Mouse (Mus musculus) heart, embryonic 12.5 days (tissue): Measurements from ENCODE around the gene Nox1. TPM values are rescaled to one million over a fixed set of nuclear protein-coding genes. Genes with fewer than 3 reads are reported as not detected.
"Not testable (repeated sequence)": the region's sequence is repeated elsewhere in the genome, so short reads cannot be mapped to it uniquely, and the experiment has no call there.

ENCODE experiments used
- ATAC-seq: fragments of 200-750 bp; cut with Nextera tagmentation; 2 replicates; pipeline ENCODE4 v1.8.0; 2017; ENCODE audit warnings: moderate TSS enrichment, moderate library complexity; ENCODE audit not compliant: insufficient number of reproducible peaks, low FRiP score
- H3K27ac ChIP-seq: fragments of 300-500 bp; sonication (generic); 2 replicates; pipeline ENCODE4 v1.5.1; 2016; ENCODE audit warnings: mild to moderate bottlenecking, moderate library complexity; ENCODE audit not compliant: poor library complexity, severe bottlenecking
- H3K27me3 ChIP-seq: fragments of 300-500 bp; sonication (generic); replicated peaks from 2 replicates; pipeline ENCODE4 v1.6.1; 2016; ENCODE audit warnings: mild to moderate bottlenecking, moderate library complexity
- H3K36me3 ChIP-seq: fragments of 300-500 bp; sonication (generic); 2 replicates; pipeline ENCODE4 v1.6.1; 2016; ENCODE audit warnings: mild to moderate bottlenecking, moderate library complexity
- H3K4me1 ChIP-seq: fragments of 300-500 bp; sonication (generic); replicated peaks from 2 replicates; pipeline ENCODE4 v1.6.1; 2016; ENCODE audit warnings: mild to moderate bottlenecking
- H3K4me2 ChIP-seq: fragments of 300-500 bp; sonication (generic); 2 replicates; pipeline ENCODE4 v1.6.1; 2016; ENCODE audit warnings: mild to moderate bottlenecking, moderate library complexity
- H3K4me3 ChIP-seq: fragments of 300-500 bp; sonication (generic); 2 replicates; pipeline ENCODE4 v1.5.1; 2016; ENCODE audit warnings: mild to moderate bottlenecking
- H3K9ac ChIP-seq: fragments of 300-500 bp; sonication (generic); 2 replicates; pipeline ENCODE4 v1.6.1; 2016; ENCODE audit warnings: mild to moderate bottlenecking, moderate library complexity
- H3K9me3 ChIP-seq: fragments of 300-500 bp; sonication (generic); replicated peaks from 2 replicates; pipeline ENCODE4 v1.6.1; 2016; ENCODE audit warnings: mild to moderate bottlenecking, moderate library complexity
- WGBS: fragments of 180-500 bp; shearing (Covaris S2); methylation state at CpG from one replicate; pipeline ENCODE4 v1.1.7; 2016; 5-methylcytosine and 5-hydroxymethylcytosine counted together
- polyA plus RNA-seq: library from polyadenylated mRNA; unstranded; fragments of >200 nt; fragmentation: Nextera tagmentation; extraction: Ambion mirVana; gene quantifications from 2 replicates; pipeline ENCODE4 v1.2.1, GENCODE M21; 2016

Gene Nox1
- polyA plus RNA-seq, result 0.11 TPM in 1 of 2 replicates, not detected in the other

DNA sequence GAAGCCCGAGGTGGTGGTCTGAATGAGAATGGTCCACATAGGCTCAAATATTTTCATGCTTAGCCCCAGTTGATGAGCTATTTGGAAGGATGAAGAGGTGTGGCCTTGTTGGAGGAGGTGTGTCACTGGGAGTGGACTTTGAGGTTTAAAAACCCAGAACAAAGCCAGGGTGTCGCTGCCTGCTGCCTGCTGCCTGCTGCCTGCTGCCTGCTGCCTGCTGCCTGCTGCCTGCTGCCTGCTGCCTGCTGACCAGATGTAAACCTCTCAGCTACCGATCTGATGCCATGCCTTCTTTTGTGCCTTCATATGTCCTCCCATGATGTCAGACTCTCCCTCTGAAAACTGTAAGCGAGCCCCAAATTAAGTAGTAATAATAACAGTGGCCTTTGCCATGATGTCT lies at the start of gene Nox1:
TSS of gene Nox1 (minus strand) at position 101 of the 400 bp plus-strand sequence.
- no peak within 1 kb of the TSS for H3K4me3 ChIP-seq
- ATAC-seq, result no peak
- 47% methylated on average over 4 of the region's 4 CpGs for WGBS
- H3K36me3 ChIP-seq, result peaks cover 15% of the 10 kb centered on the region
- H3K27ac ChIP-seq, result no peak within 1 kb of the TSS
- H3K9ac ChIP-seq, result no peak within 1 kb of the TSS
- H3K4me2 ChIP-seq, result no peak within 1 kb of the TSS
- no peaks in the 10 kb centered on the region for H3K4me1 ChIP-seq
- no peaks in the 10 kb centered on the region for H3K9me3 ChIP-seq
- no peaks in the 10 kb centered on the region for H3K27me3 ChIP-seq

DNA sequence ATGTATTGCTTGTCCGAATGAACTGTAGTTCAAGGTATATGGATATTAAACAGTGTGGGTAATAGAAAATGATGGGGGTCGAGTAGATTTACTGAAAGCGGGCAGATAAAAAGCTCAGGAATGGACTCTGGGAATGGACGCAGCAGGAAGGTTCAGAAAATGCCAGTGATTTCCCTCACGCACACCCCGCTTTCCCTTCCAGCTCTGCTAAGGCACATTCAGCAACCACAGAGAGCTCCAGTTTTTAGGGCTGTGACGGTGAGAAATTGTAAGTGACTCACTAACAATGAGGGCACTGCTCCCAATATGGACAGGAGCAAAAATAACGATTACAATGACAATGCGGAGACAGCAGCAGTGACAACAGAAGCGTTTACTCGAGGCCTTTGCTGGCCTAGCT lies 40.4 kb upstream of the Nox1 start:
- no peaks in the 10 kb centered on the region for H3K27me3 ChIP-seq
- H3K9me3 ChIP-seq, result no peaks in the 10 kb centered on the region
- no peak overlapping the region for H3K4me3 ChIP-seq
- 82% methylated on average over 11 of the region's 11 CpGs for WGBS
- no peaks in the 10 kb centered on the region for H3K4me1 ChIP-seq
- H3K27ac ChIP-seq, result no peak overlapping the region
- peaks cover 44% of the 10 kb centered on the region for H3K36me3 ChIP-seq
- no peak for ATAC-seq
- H3K4me2 ChIP-seq, result no peak overlapping the region
- H3K9ac ChIP-seq, result no peak overlapping the region

DNA sequence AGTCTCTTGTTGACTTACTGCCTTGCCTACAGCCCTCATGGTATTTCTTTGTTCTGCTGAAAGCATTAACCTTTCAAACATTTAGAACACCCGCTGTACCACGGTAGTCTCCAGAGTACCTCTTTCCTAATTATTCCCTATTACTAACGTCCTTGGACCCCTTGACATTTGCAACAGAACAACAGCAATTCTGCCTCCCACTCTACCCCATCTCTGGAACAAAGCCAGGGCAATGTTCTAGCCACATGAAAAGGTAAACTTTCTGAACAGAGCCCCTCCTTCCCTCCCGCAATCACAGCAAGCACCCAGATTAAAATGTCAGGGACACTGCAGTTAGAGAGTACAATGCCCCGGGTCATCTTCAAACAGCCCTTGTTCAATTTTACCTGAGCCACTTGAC lies 39.4 kb upstream of the Nox1 start:
- no peaks in the 10 kb centered on the region for H3K4me1 ChIP-seq
- H3K4me3 ChIP-seq, result no peak overlapping the region
- no peak overlapping the region for H3K4me2 ChIP-seq
- no peak overlapping the region for H3K27ac ChIP-seq
- H3K9ac ChIP-seq, result no peak overlapping the region
- no peaks in the 10 kb centered on the region for H3K9me3 ChIP-seq
- peaks cover 44% of the 10 kb centered on the region for H3K36me3 ChIP-seq
- no peaks in the 10 kb centered on the region for H3K27me3 ChIP-seq
- WGBS, result 72% methylated on average over 5 of the region's 5 CpGs
- ATAC-seq, result no peak

DNA sequence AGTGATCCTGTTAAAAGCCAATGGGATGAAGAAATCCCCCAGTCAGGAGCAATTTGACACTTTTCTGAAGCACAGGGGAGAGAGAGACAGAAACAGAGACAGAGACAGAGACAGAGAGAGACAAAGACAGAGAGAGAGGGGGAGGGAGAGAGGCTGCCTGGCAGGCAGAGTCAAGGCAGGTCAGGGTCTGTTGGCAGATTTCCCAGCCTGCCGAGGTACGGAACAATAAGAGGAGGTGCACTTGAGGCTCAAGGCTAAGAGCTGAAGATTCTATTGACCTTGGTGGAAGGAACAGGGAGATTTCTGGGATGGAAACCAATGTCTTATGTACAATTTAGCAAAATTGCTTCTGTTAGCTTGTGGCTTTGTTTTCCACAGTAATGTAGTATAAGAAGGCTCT lies 26.4 kb upstream of the Nox1 start:
- WGBS, result 52% methylated on average over 2 of the region's 2 CpGs
- H3K4me2 ChIP-seq, result no peak overlapping the region
- no peaks in the 10 kb centered on the region for H3K27me3 ChIP-seq
- H3K36me3 ChIP-seq, result peaks cover 10% of the 10 kb centered on the region
- H3K27ac ChIP-seq, result no peak overlapping the region
- H3K9ac ChIP-seq, result no peak overlapping the region
- H3K4me1 ChIP-seq, result no peaks in the 10 kb centered on the region
- H3K9me3 ChIP-seq, result no peaks in the 10 kb centered on the region
- no peak overlapping the region for H3K4me3 ChIP-seq
- ATAC-seq, result no peak

DNA sequence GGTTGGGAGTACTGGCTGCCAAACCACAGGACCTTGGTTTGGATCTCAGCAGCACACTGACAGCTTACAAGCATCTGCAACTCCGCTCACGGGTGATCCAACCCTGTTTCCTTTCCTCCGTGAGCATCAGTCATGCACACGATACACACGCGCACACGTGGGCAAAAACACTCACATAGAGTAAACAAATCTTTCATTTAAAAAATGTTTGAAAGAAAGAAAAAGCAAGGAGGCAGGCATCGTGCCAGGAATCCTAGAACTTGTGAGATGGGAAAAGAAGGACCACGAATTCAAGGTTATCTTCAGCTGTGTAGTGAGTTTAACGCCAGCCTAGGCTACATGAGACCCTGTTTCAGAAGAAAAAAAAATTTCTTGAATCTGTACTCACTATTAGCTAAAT lies 24.2 kb upstream of the Nox1 start:
- no peaks in the 10 kb centered on the region for H3K27me3 ChIP-seq
- no peak overlapping the region for H3K27ac ChIP-seq
- H3K36me3 ChIP-seq, result peaks cover 14% of the 10 kb centered on the region
- H3K9ac ChIP-seq, result no peak overlapping the region
- no peaks in the 10 kb centered on the region for H3K4me1 ChIP-seq
- WGBS, result 89% methylated on average over 10 of the region's 10 CpGs
- ATAC-seq, result no peak
- H3K4me3 ChIP-seq, result no peak overlapping the region
- H3K4me2 ChIP-seq, result no peak overlapping the region
- H3K9me3 ChIP-seq, result no peaks in the 10 kb centered on the region

DNA sequence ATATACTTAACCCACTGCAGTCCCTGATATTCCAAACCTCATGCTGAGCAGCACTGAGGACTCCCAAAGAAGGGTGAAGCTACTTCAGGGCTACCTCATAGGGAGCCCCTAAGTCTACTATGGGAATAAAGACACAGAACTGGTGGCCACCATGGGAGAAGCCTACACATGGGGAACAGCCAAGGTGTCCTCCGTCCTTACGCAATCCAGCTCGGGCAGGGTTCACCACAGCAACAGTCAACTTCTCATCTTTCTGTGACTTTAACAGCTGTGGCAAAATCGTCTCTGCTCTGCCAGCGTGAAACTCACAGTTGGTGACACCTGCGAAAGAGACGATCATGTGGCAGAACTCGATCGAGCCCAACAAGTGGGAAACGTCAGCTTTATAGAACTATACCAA lies 16.5 kb upstream of the Nox1 start:
- H3K4me1 ChIP-seq, result no peaks in the 10 kb centered on the region
- no peaks in the 10 kb centered on the region for H3K27me3 ChIP-seq
- 90% methylated on average over 10 of the region's 10 CpGs for WGBS
- H3K9me3 ChIP-seq, result no peaks in the 10 kb centered on the region
- no peak overlapping the region for H3K4me3 ChIP-seq
- peaks cover 38% of the 10 kb centered on the region for H3K36me3 ChIP-seq
- no peak overlapping the region for H3K9ac ChIP-seq
- no peak for ATAC-seq
- no peak overlapping the region for H3K4me2 ChIP-seq
- H3K27ac ChIP-seq, result no peak overlapping the region

DNA sequence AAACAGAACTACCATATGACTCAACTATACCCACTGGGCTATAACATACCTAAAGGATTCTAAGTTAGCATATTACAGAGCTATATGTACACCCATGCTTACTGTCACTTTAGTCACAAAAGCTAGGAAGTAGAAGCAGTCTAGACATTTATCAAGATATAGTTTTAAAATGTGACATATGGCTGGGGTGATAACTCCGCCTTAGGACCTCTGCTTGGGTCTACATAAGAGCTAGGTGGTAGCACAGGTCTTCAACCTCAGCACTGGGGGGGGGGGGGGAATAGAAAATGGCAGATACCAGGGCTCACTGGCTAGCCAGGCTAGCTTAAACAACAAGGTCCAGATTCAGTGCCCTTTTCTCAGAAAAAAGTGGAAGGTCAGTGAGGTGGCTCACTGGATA lies 11.3 kb upstream of the Nox1 start:
- Histone ChIP-seq H3K36me3 (peaks cover 9% of the 10 kb centered on the region; the same call in 1 of the 2 replicates), H3K4me2 (no peak overlapping the region), H3K9me3 (no peaks in the 10 kb centered on the region), H3K4me1 (no peaks in the 10 kb centered on the region), H3K9ac (no peak overlapping the region), H3K27me3 (no peaks in the 10 kb centered on the region), H3K4me3 (no peak overlapping the region), H3K27ac (no peak overlapping the region)
- ATAC-seq, result no peak
- WGBS, result 83% methylated on average over 1 of the region's 1 CpGs

DNA sequence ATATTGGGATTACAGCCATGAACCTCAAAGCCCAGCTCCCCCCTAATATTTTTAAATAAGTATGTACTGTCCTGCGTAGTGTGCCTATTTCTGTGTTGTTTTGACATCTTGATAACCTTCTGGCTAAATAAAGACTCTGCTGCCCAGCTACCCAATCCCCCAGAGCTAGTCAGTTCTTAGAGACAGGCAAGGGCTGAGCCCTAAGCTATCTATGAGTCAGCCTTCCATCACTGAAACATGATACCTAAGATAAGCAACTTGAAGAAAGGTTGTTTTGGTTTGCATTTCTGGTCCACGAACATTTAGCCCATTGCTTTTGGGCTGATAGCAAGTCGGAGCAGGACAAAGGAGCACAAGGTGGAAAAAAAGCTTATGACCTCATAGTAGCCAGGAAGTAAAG lies 1.1 kb downstream of the Nox1 start:
- 28% methylated on average over 3 of the region's 3 CpGs for WGBS
- peaks cover 12% of the 10 kb centered on the region for H3K36me3 ChIP-seq
- ATAC-seq, result no peak
- no peaks in the 10 kb centered on the region for H3K4me1 ChIP-seq
- H3K9ac ChIP-seq, result no peak overlapping the region
- no peak overlapping the region for H3K4me2 ChIP-seq
- H3K27me3 ChIP-seq, result no peaks in the 10 kb centered on the region
- no peak overlapping the region for H3K27ac ChIP-seq
- H3K9me3 ChIP-seq, result no peaks in the 10 kb centered on the region
- H3K4me3 ChIP-seq, result no peak overlapping the region

DNA sequence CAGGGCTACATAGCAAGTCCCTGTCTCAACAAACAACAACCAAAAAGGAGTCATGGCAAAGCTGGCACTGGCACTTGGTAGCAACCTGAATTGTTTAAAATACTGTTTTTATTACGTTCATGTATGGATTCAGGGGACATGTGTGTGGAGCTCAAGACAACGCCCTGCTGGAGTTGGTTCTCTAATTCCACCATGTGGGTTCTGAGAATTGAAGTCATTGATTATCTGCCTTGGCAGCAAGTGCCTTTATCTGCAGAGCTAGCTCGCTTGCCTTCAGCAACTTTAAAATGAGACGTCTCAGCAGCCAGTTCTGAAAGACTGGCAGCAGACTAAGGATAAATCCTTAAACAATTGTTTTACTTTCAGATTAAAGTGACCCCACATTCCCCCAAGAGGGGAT lies 3.6 kb downstream of the Nox1 start:
- Histone ChIP-seq H3K9ac (no peak overlapping the region), H3K27ac (no peak overlapping the region), H3K4me3 (no peak overlapping the region), H3K4me2 (no peak overlapping the region), H3K36me3 (no peaks in the 10 kb centered on the region), H3K4me1 (no peaks in the 10 kb centered on the region), H3K27me3 (no peaks in the 10 kb centered on the region), H3K9me3 (no peaks in the 10 kb centered on the region)
- WGBS, result 52% methylated on average over 4 of the region's 4 CpGs
- no peak for ATAC-seq

DNA sequence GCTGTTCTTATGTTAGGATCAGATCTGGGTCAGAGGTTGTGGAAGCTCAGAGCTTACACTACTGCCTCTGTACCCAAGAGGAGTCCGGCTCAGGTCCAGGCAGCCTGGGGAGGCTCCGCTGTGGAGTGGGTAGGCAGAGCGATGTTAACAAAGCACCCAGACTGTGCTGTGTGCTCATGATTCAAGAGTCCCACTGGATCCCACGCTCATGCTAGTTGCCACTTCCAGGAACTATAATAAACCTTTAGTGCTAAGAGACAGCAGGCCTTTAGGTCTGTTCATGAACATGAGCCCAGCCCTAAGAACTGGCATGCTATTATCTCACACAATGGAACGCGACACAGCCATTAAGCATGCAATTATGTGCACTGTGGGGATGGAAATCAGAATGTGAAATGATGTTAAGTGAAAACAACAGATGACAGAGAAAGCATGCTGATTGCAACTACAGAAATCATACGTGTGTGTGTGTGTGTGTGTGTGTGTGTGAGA lies 10.6 kb downstream of the Nox1 start:
- H3K4me3 ChIP-seq, result no peak overlapping the region
- WGBS, result 91% methylated on average over 7 of the region's 7 CpGs
- no peaks in the 10 kb centered on the region for H3K27me3 ChIP-seq
- H3K36me3 ChIP-seq, result no peaks in the 10 kb centered on the region
- H3K4me1 ChIP-seq, result no peaks in the 10 kb centered on the region
- ATAC-seq, result no peak
- H3K4me2 ChIP-seq, result no peak overlapping the region
- no peak overlapping the region for H3K27ac ChIP-seq
- H3K9me3 ChIP-seq, result no peaks in the 10 kb centered on the region
- no peak overlapping the region for H3K9ac ChIP-seq

DNA sequence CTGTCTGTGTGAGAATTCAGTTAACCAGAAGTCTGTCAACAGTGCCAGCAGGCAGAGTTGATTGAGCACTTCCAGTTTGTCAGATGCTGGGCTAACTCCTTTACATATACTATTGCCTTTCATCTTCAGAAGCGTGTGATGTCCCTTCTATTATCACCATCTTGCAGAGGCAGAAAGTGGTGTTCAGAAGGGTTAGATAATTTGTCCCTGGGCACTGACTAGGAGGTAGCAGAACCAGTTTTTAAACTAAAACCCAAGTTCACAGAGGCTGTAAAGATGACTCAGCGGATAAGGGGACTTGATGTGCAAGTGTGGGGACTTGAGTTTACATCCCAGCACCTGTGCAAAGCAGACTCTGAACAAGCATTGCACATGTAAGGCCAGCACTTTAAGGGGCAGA lies 13.3 kb downstream of the Nox1 start:
- Histone ChIP-seq H3K36me3 (no peaks in the 10 kb centered on the region; the same call in 1 of the 2 replicates), H3K4me1 (no peaks in the 10 kb centered on the region), H3K27me3 (no peaks in the 10 kb centered on the region), H3K4me2 (no peak overlapping the region), H3K9ac (no peak overlapping the region), H3K4me3 (no peak overlapping the region), H3K9me3 (no peaks in the 10 kb centered on the region), H3K27ac (no peak overlapping the region)
- WGBS, result 55% methylated on average over 2 of the region's 2 CpGs
- ATAC-seq, result no peak

DNA sequence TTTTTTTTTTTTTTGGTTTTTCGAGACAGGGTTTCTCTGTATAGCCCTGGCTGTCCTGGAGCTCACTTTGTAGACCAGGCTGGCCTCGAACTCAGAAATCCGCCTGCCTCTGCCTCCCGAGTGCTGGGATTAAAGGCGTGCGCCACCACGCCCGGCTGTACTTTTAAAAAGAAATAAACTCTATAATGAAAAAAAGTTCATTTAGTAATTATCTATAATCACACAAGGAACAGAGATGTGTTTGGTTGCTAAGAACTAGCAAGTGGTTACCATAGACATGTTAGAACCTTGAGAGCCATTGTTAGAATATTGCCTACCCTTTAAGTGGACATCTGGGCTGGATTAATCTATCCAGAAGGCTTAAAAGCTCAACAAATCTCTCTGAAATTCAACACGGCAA lies 34.6 kb downstream of the Nox1 start, which contains the start of gene Arl13a:
TSS of gene Arl13a (plus strand) at position 301 of the 400 bp plus-strand sequence.
- H3K27ac ChIP-seq, H3K4me1 ChIP-seq, H3K4me3 ChIP-seq, H3K9ac ChIP-seq, H3K4me2 ChIP-seq, ATAC-seq, H3K27me3 ChIP-seq, H3K36me3 ChIP-seq, H3K9me3 ChIP-seq: not testable (repeated sequence)
- 83% methylated on average over 9 of the region's 9 CpGs for WGBS
